In the genomic region with DNA sequence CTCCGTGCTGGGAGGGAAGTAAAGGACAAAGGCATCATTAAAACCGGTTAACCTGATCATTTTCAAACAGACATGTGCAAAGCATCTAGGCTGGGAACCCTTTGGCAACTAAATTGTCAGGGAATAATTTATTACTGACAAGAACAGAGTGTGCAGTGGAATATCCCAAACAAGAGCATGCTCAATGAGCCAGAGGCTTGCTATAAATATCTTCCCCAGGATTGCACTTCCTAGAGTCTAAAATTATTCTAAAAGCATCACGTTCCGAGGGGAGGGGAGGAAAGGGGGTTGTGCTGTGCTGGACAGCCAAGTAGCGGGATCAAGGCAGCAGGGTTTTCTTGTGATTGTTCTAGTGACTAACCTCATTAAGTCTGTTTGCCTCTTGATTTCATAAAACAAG, we compare ENCODE assay signal across 9 mouse cellular contexts.
DNase-seq lines count a peak whose midpoint lies in the region; ATAC-seq and TF ChIP-seq lines count a peak whose summit lies in the region.
"Had no signal": no experiment of that assay in that cellular context is flagged by ENCODE, and none has a peak within 500 bp of the region (broad histone marks: within the 10 kb centered on the region; RNA-seq: fewer than 3 reads in every experiment).

No protein-coding gene starts in this region.

- H3K27ac ChIP-seq in intestine, embryonic 15.5 days = no peak overlapping the region
- no peak overlapping the region for H3K27ac ChIP-seq in intestine, postnatal 0 days (ENCODE audit: low read depth, low read length)
- no peak overlapping the region for H3K27ac ChIP-seq in midbrain, embryonic 11.5 days (ENCODE audit: low read depth, low read length)

- H3K36me3 ChIP-seq in intestine, embryonic 15.5 days = no peaks in the 10 kb centered on the region
- H3K36me3 ChIP-seq in intestine, postnatal 0 days (ENCODE audit: control insufficient read depth, insufficient read depth) = no peaks in the 10 kb centered on the region
- no peaks in the 10 kb centered on the region for H3K36me3 ChIP-seq in midbrain, embryonic 11.5 days (ENCODE audit: control insufficient read depth, insufficient read depth, low read length)

- no peaks in the 10 kb centered on the region for H3K27me3 ChIP-seq in intestine, embryonic 15.5 days (replicated peaks)
- H3K27me3 ChIP-seq in intestine, postnatal 0 days (replicated peaks; ENCODE audit: control insufficient read depth, insufficient read depth, low read length) = no peaks in the 10 kb centered on the region
- H3K27me3 ChIP-seq in midbrain, embryonic 11.5 days (ENCODE audit: control insufficient read depth, insufficient read depth, low read length) = no peaks in the 10 kb centered on the region
- H3K27me3 ChIP-seq: Patski had no signal

- H3K9ac ChIP-seq in intestine, embryonic 15.5 days = no peak overlapping the region
- no peak overlapping the region for H3K9ac ChIP-seq in intestine, postnatal 0 days (ENCODE audit: low read depth, low read length)
- no peak overlapping the region for H3K9ac ChIP-seq in midbrain, embryonic 11.5 days (ENCODE audit: low read length)

- 0 out of 2 replicates have a peak, but pooled peaks have one; percentile 45 for ATAC-seq in intestine, embryonic 15.5 days
- no peak for ATAC-seq in intestine, postnatal 0 days
- ATAC-seq in midbrain, embryonic 11.5 days (ENCODE audit: low FRiP score) = peak; percentile 67
- ATAC-seq in erythroid progenitor cell, adult 5-6 weeks (replicated peaks; ENCODE audit: low FRiP score, poor library complexity, severe bottlenecking) = no peak
- ATAC-seq: Patski had no signal

- H3K9me3 ChIP-seq in intestine, embryonic 15.5 days = no peaks in the 10 kb centered on the region
- no peaks in the 10 kb centered on the region for H3K9me3 ChIP-seq in intestine, postnatal 0 days (ENCODE audit: control insufficient read depth)
- no peaks in the 10 kb centered on the region for H3K9me3 ChIP-seq in midbrain, embryonic 11.5 days (ENCODE audit: control insufficient read depth, low read length)

- no peak overlapping the region for H3K4me2 ChIP-seq in intestine, embryonic 15.5 days (replicated peaks)
- no peak overlapping the region for H3K4me2 ChIP-seq in intestine, postnatal 0 days (replicated peaks; ENCODE audit: low read depth)
- no peak overlapping the region for H3K4me2 ChIP-seq in midbrain, embryonic 11.5 days

- H3K4me1 ChIP-seq in intestine, embryonic 15.5 days (replicated peaks) = no peaks in the 10 kb centered on the region
- H3K4me1 ChIP-seq in intestine, postnatal 0 days (replicated peaks; ENCODE audit: control insufficient read depth, insufficient read depth, low read length) = no peaks in the 10 kb centered on the region
- peaks cover 6% of the 10 kb centered on the region for H3K4me1 ChIP-seq in midbrain, embryonic 11.5 days (ENCODE audit: control insufficient read depth, insufficient read depth, low read length)

- 29% methylated on average over 5 of the region's 5 CpGs for WGBS in intestine, embryonic 15.5 days
- 43% methylated on average over 5 of the region's 5 CpGs for WGBS in intestine, postnatal 0 days
- 16% methylated on average over 5 of the region's 5 CpGs for WGBS in midbrain, embryonic 11.5 days

- H3K4me3 ChIP-seq in intestine, embryonic 15.5 days (replicated peaks) = no peak overlapping the region
- no peak overlapping the region for H3K4me3 ChIP-seq in intestine, postnatal 0 days (ENCODE audit: low read depth, low read length)
- no peak overlapping the region for H3K4me3 ChIP-seq in midbrain, embryonic 11.5 days (ENCODE audit: low read depth, low read length)

- peak; percentile 18 for DNase-seq in cerebellum, adult 8-10 months
- DNase-seq in heart, adult 11 months = peak; percentile 97
- peak; percentile 48 for DNase-seq in kidney, adult 11 months
- peak; percentile 86 for DNase-seq in midbrain, embryonic 11.5 days (ENCODE audit: low spot score, missing footprints)
- DNase-seq in T-cell, adult 2 months (ENCODE audit: low spot score) = no peak

- no peak for TF ChIP-seq CTCF in intestine, postnatal 0 days (IDR thresholded peaks at IDR 0.05; ENCODE audit: low read depth)

Comparison
In these comparisons a context has a peak if more than half of its experiments do, and no peak if none do; other contexts are left out.
1. ATAC-seq: peak in intestine, embryonic 15.5 days (single experiment) and midbrain, embryonic 11.5 days (single experiment); none in intestine, postnatal 0 days (single experiment) and erythroid progenitor cell, adult 5-6 weeks (single experiment).